Mouse (Mus musculus) G1E (cell line): ENCODE data around the gene Runx2. TPM values are rescaled to one million over a fixed set of nuclear protein-coding genes. Genes with fewer than 3 reads are reported as not detected.

Source experiments
- ATAC-seq: 2 replicates; pipeline ENCODE4 v1.8.0; 2016; ENCODE audit warnings: mild to moderate bottlenecking; ENCODE audit not compliant: insufficient number of reproducible peaks, poor library complexity, low FRiP score, severe bottlenecking; ENCODE audit errors: extremely low read depth
- DNase-seq: peaks from one replicate; pipeline ENCODE4 v3.0.0; 2012; ENCODE audit warnings: low spot score
- H3K27me3 ChIP-seq: 2 replicates; pipeline ENCODE4 v1.6.1; 2012; ENCODE audit warnings: mild to moderate bottlenecking, low read length, inconsistent platforms; ENCODE audit not compliant: insufficient read depth
- H3K36me3 ChIP-seq: replicated peaks from 2 replicates; pipeline ENCODE3; 2012; ENCODE audit warnings: mild to moderate bottlenecking, inconsistent platforms
- H3K4me1 ChIP-seq: 2 replicates; pipeline ENCODE4 v1.6.1; 2012; ENCODE audit warnings: low read depth, low read length, inconsistent platforms, mixed read lengths; ENCODE audit not compliant: insufficient read depth
- H3K4me3 ChIP-seq: 2 replicates; pipeline ENCODE4 v1.5.1; 2012; ENCODE audit warnings: low read depth, mild to moderate bottlenecking, inconsistent platforms, low read length, moderate library complexity, mixed read lengths
- H3K9me3 ChIP-seq: replicated peaks from 2 replicates; pipeline ENCODE4 v1.6.1; 2012; ENCODE audit warnings: inconsistent platforms
- CTCF ChIP-seq: IDR thresholded peaks from 2 replicates; pipeline ENCODE4 v1.5.1; 2012; ENCODE audit warnings: low read depth, low read length, inconsistent platforms, mixed read lengths
- GATA1 ChIP-seq: IDR thresholded peaks from 2 replicates; pipeline ENCODE4 v1.6.1; 2012; ENCODE audit warnings: borderline replicate concordance, low read length, inconsistent platforms, mixed read lengths
- GATA2 ChIP-seq: IDR thresholded peaks from 2 replicates; pipeline ENCODE4 v1.6.1; 2012; ENCODE audit warnings: low read depth, low read length, inconsistent platforms, borderline replicate concordance
- POLR2AphosphoS5 ChIP-seq: IDR thresholded peaks from 2 replicates; pipeline ENCODE4 v1.6.1; 2012; ENCODE audit warnings: low read depth, low read length, inconsistent platforms; ENCODE audit not compliant: insufficient replicate concordance
- TAL1 ChIP-seq: conservative IDR thresholded peaks from 2 replicates; pipeline ENCODE4 v1.6.1; 2012; ENCODE audit warnings: low read depth, low read length, inconsistent platforms, mixed read lengths
- polyA plus RNA-seq: library from polyadenylated mRNA; stranded (reverse); fragments of >175 nt; gene quantifications from 2 replicates; pipeline ENCODE4 v1.2.3, GENCODE M21; 2012
- total RNA-seq, 2 experiments: library from RNA; stranded (forward) in 1 of 2; stranded (reverse) in 1 of 2; fragments of 200-1000 nt in 1 of 2; fragments of >200 nt in 1 of 2; fragmentation: Nextera tagmentation in 1 of 2; gene quantifications; 2 replicates each; pipeline ENCODE4 v1.2.3; 2014 to 2017

Runx2 gene
- total and polyA plus RNA-seq, 3 experiments: 0.05 to 2.0 (median 0.05) TPM

DNA sequence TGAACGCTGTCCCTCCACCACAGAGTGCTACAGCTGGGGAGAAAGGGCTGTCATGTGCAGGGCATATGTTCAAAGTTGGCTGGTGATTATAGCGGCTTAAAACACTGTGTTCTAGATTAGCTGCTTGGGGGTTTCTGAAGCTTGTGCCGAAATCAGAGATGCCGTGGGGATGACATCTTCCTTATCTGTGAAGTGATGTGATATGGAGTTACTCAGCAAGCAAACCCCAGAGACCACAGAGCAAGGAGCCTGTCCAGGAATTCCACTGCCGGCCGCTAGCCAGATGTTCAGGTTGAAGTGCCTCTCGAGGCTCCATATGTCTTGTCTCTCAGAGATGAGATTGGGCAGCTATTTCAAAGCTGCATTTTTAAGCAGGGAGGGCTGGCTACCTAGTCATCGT lies 267.8 kb downstream of the Runx2 start:
- Histone ChIP-seq H3K27me3 (no peaks in the 10 kb centered on the region), H3K36me3 (no peaks in the 10 kb centered on the region), H3K4me1 (no peaks in the 10 kb centered on the region), H3K4me3 (no peak overlapping the region), H3K9me3 (peaks cover 45% of the 10 kb centered on the region)
- DNase-seq: no peak
- ATAC-seq: no peak
- no peak for TF ChIP-seq POLR2AphosphoS5
- no peak for TF ChIP-seq GATA2

DNA sequence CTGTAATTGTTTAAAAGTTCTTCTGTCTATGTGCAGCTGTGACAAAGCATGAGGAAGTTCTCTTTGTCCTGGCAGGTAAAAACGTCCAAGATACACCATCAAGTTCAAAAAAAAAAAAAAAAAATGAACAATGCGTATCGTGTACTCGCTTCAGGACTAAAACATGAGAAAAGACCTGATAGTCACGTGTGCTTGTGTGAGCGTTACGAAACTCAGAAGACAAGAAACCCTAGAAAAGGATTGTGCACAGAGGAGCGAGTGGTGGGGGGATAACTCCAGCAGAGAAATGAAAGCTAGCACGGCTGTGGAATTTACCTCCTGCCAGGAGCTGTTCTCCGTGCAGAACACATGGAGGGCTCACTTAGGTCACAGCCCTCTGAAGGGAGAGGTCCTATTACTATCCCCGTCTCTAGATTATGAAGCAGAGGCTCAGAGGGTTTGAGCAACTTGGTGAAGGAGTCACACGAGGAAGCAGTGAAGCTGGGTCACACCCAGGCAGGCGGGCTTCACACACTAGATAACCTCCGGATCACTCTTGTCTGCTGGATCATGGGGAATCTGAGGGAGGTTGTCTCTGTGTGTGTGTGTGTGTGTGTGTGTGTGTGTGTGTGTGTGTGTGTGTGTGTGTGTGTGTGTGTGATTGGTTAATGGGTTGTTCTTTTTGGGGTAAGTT lies 269.3 kb downstream of the Runx2 start:
- H3K36me3 ChIP-seq: no peaks in the 10 kb centered on the region
- H3K4me3 ChIP-seq: no peak overlapping the region
- peaks cover 52% of the 10 kb centered on the region for H3K9me3 ChIP-seq
- DNase-seq (no peak), ATAC-seq (no peak)
- TF ChIP-seq TAL1: no peak
- TF ChIP-seq GATA2: no peak
- no peak for TF ChIP-seq GATA1
- no peak for TF ChIP-seq POLR2AphosphoS5
- no peak for TF ChIP-seq CTCF
- H3K4me1 ChIP-seq: no peaks in the 10 kb centered on the region
- no peaks in the 10 kb centered on the region for H3K27me3 ChIP-seq

DNA sequence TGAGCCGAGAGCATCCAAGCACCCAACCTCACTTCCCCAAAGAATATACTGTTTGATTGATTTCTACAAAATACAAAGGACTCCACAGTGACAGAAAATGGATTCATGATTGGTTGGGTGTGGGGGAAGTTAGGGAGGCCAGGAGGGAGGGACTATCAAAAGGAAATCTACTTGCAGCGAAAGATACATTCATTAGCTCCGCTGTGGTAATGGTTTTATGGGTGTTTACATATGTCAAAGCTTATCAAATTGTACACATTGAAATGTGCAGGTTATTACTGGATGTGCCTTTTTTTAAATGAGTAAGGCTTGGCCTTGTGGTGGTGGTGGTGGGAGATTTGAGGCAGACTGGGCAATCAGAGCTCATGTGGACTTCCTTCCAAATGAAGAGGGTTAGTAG lies 271.9 kb downstream of the Runx2 start:
- TF ChIP-seq GATA1 (no peak), CTCF (no peak), POLR2AphosphoS5 (no peak), GATA2 (no peak), TAL1 (no peak)
- no peak for DNase-seq
- Histone ChIP-seq H3K9me3 (peaks cover 57% of the 10 kb centered on the region), H3K36me3 (no peaks in the 10 kb centered on the region), H3K4me1 (no peaks in the 10 kb centered on the region), H3K4me3 (no peak overlapping the region), H3K27me3 (no peaks in the 10 kb centered on the region)
- ATAC-seq: no peak

DNA sequence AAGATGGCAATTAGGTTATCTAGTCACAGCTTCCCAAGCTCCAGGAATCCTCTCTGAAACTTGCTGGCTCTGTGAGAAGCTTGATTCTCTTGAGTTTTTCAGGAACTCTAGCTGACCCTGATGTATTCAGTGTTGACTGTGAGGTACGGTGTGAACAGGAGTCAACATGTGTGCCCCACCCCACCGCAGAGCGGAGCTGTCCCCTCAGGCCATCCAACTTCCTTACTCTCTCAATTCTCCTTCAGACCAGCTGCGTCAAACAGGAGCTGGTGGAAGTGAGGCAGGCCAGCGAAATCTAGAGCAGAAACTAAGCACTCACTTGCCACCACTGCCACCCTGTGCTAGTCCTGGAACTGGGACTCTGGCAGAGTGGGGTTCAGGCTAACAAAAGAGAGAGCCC lies 273.9 kb downstream of the Runx2 start:
- Histone ChIP-seq H3K4me1 (no peaks in the 10 kb centered on the region), H3K36me3 (no peaks in the 10 kb centered on the region), H3K4me3 (no peak overlapping the region), H3K27me3 (no peaks in the 10 kb centered on the region), H3K9me3 (peaks cover 55% of the 10 kb centered on the region)
- ATAC-seq: no peak
- no peak for DNase-seq
- TF ChIP-seq TAL1: no peak
- no peak for TF ChIP-seq GATA1
- TF ChIP-seq GATA2: no peak
- TF ChIP-seq POLR2AphosphoS5: no peak
- no peak for TF ChIP-seq CTCF

DNA sequence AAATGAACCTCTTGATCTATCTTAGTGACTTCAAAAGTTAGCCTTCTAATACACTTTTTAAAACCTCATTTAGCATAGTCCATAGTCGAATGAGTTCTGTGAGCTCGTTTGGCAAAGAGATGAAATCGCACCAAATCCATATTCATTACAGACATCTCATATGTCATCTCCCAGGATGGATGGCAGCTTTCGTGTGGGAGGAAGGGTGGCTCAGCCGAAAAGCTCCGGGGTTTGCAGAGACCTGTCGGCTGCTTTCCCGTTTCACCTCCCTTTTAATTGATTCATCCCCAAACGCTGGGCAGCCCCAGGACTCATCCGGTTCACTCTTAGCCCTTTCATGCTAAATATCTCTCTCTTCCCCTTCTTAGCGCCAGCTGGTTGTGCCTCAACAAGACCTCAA lies 275.7 kb downstream of the Runx2 start:
- peaks cover 60% of the 10 kb centered on the region for H3K9me3 ChIP-seq
- no peak overlapping the region for H3K4me3 ChIP-seq
- H3K36me3 ChIP-seq: no peaks in the 10 kb centered on the region
- ATAC-seq (no peak), DNase-seq (no peak)
- H3K27me3 ChIP-seq: no peaks in the 10 kb centered on the region
- H3K4me1 ChIP-seq: no peaks in the 10 kb centered on the region
- TF ChIP-seq TAL1 (no peak), GATA2 (no peak), GATA1 (no peak)

DNA sequence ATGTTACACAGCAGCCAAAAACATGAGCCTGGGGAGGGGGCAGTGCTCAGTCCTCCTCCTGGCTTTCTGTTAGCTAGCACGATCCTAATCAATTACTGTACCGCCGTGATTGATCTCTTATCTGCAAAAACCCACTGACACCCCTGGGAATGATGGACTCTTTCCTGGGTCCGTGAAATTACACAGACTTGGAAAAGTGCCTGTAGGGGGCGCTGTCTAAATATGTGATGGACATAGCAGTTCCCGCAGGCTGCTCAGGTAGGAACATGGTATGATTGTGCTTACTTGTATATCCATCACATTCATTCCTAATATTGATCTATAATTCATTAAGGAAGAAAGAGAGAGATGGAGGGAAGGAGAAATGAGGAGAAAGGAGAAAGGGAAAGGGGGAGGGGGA lies 284.6 kb downstream of the Runx2 start:
- no peaks in the 10 kb centered on the region for H3K27me3 ChIP-seq
- H3K4me1 ChIP-seq: no peaks in the 10 kb centered on the region
- H3K36me3 ChIP-seq: no peaks in the 10 kb centered on the region
- no peak for ATAC-seq
- no peak overlapping the region for H3K4me3 ChIP-seq
- TF ChIP-seq GATA1 (no peak), CTCF (no peak), GATA2 (no peak), TAL1 (no peak), POLR2AphosphoS5 (no peak)
- DNase-seq: no peak
- H3K9me3 ChIP-seq: peaks cover 68% of the 10 kb centered on the region
